Comparison of ENCODE assay signal across 7 mouse cellular contexts in the genomic region with DNA sequence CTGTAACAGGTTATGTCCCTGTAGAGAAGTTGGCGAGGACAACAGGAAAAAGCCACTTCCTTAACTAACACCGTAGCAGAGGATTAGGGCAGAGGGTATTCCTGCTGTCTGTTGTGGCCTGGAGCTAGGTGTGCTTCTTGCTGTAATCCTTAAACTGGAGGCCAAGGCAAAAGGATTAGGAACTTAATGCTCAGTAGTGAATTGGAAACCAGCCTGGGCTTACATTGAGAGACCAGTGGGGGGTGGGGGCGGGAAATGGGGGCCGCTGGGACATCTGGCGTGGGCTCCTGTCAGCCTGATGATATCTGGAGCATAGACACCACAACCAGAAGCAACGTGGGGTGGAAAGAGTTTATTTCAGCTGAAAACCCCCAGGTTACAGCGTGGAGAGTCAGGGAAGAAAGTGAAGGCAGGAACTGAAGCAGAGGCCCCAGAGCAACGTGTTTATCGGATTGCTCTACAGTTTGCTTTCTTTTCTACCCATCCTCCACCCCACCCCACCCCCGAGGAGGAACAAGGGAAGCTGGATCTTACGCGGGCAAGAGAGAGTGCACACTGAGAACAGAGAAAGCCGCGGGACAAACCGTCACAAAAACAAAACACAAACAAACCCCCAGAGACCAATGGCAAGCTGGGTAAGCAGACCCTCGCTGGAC. TPM values are rescaled to one million over a fixed set of nuclear protein-coding genes. Genes with fewer than 3 reads are reported as not detected.
DNase-seq lines count a peak whose midpoint lies in the region; ATAC-seq and TF ChIP-seq lines count a peak whose summit lies in the region.

No protein-coding gene starts in this region.

- H3K4me1 ChIP-seq in heart, embryonic 16.5 days (ENCODE audit: control insufficient read depth, insufficient read depth, low read length), result no peaks in the 10 kb centered on the region
- peaks cover 14% of the 10 kb centered on the region for H3K4me1 ChIP-seq in liver, postnatal 0 days (ENCODE audit: insufficient read depth)
- peaks cover 9% of the 10 kb centered on the region; the same call in 1 of the 2 replicates for H3K4me1 ChIP-seq in stomach, embryonic 16.5 days (ENCODE audit: control insufficient read depth, insufficient read depth, low read length)

- no peaks in the 10 kb centered on the region for H3K36me3 ChIP-seq in heart, embryonic 16.5 days (ENCODE audit: control insufficient read depth, insufficient read depth)
- no peaks in the 10 kb centered on the region for H3K36me3 ChIP-seq in liver, postnatal 0 days (replicated peaks; ENCODE audit: insufficient read depth, low read length)
- no peaks in the 10 kb centered on the region for H3K36me3 ChIP-seq in stomach, embryonic 16.5 days (ENCODE audit: control insufficient read depth, insufficient read depth, low read length)

- peak; percentile 49 for ATAC-seq in CD4-positive, CD25-positive, alpha-beta regulatory T cell, adult 4 months
- ATAC-seq in heart, embryonic 16.5 days (replicated peaks; ENCODE audit: extremely low read depth, insufficient read depth, low FRiP score), result no peak; the same call in 1 of the 2 replicates
- ATAC-seq in liver, postnatal 0 days, result peak; percentile 69
- no peak for ATAC-seq in stomach, embryonic 16.5 days (ENCODE audit: insufficient read depth, low FRiP score)

- no peak for TF ChIP-seq CTCF in liver, postnatal 0 days (IDR thresholded peaks at IDR 0.05; ENCODE audit: low read depth)

- H3K9me3 ChIP-seq in heart, embryonic 16.5 days (replicated peaks; ENCODE audit: control insufficient read depth, low read length), result no peaks in the 10 kb centered on the region
- H3K9me3 ChIP-seq in liver, postnatal 0 days (ENCODE audit: low read length), result no peaks in the 10 kb centered on the region
- H3K9me3 ChIP-seq in stomach, embryonic 16.5 days (replicated peaks; ENCODE audit: control insufficient read depth, low read length), result no peaks in the 10 kb centered on the region

- peak overlapping the region; percentile 57 for H3K9ac ChIP-seq in heart, embryonic 16.5 days (ENCODE audit: low read length)
- H3K9ac ChIP-seq in liver, postnatal 0 days (replicated peaks), result peak overlapping the region; percentile 67
- H3K9ac ChIP-seq in stomach, embryonic 16.5 days (ENCODE audit: low read length), result peak overlapping the region; percentile 71

- H3K27ac ChIP-seq in heart, embryonic 16.5 days (ENCODE audit: low read length), result peak overlapping the region; percentile 62
- H3K27ac ChIP-seq in liver, postnatal 0 days (ENCODE audit: low read depth), result peak overlapping the region; percentile 77
- H3K27ac ChIP-seq in stomach, embryonic 16.5 days (ENCODE audit: low read length), result peak overlapping the region; percentile 83

- H3K4me3 ChIP-seq in heart, embryonic 16.5 days (ENCODE audit: low read length), result peak overlapping the region; percentile 39
- H3K4me3 ChIP-seq in liver, postnatal 0 days (ENCODE audit: low read depth, low read length), result peak overlapping the region; percentile 36
- peak overlapping the region; percentile 24 for H3K4me3 ChIP-seq in stomach, embryonic 16.5 days (replicated peaks; ENCODE audit: low read length)

- TF ChIP-seq EP300 in liver, postnatal 0 days (IDR thresholded peaks at IDR 0.05; ENCODE audit: low read depth), result no peak

- H3K27me3 ChIP-seq in heart, embryonic 16.5 days (ENCODE audit: control insufficient read depth, insufficient read depth, low read length), result no peaks in the 10 kb centered on the region
- no peaks in the 10 kb centered on the region for H3K27me3 ChIP-seq in liver, postnatal 0 days (ENCODE audit: insufficient read depth, low read length)
- H3K27me3 ChIP-seq in stomach, embryonic 16.5 days (ENCODE audit: control insufficient read depth, insufficient read depth, low read length), result no peaks in the 10 kb centered on the region

- 9% methylated on average over 16 of the region's 16 CpGs for WGBS in heart, embryonic 16.5 days
- WGBS in liver, postnatal 0 days (ENCODE audit: insufficient replicate concordance), result 4% methylated on average over 16 of the region's 16 CpGs
- 6% methylated on average over 16 of the region's 16 CpGs for WGBS in stomach, embryonic 16.5 days

- peak overlapping the region; percentile 65 for H3K4me2 ChIP-seq in heart, embryonic 16.5 days (ENCODE audit: low read depth, low read length)
- H3K4me2 ChIP-seq in liver, postnatal 0 days (ENCODE audit: low read depth, low read length), result peak overlapping the region; percentile 70
- H3K4me2 ChIP-seq in stomach, embryonic 16.5 days (ENCODE audit: low read depth, low read length), result peak overlapping the region; percentile 52

- peak; percentile 35 for DNase-seq in MN1 (ENCODE audit: low spot score)
- peak; percentile 71 for DNase-seq in liver, postnatal 0 days
- DNase-seq in layer of hippocampus, adult 9-10 months (ENCODE audit: low spot score), result no peak
- DNase-seq in urinary bladder, postnatal 14 days (ENCODE audit: low spot score), result no peak

RNA-seq across cellular contexts. Expression of gene Slc25a10, which starts 18.9 kb away (rescaled TPM):
- 10 to 100 TPM; 11.0 to 14.3 TPM for polyA plus RNA-seq in CD4-positive, CD25-positive, alpha-beta regulatory T cell, adult 4 months (2017; shearing (Covaris generic))
- 39.6 and 43.9 TPM in 2 replicates for polyA plus RNA-seq in heart, embryonic 16.5 days (2015; fragmentation: Nextera tagmentation; extraction: Ambion mirVana)
- 96.7 and 99.7 TPM in 2 replicates for polyA plus RNA-seq in liver, postnatal 0 days (2015; fragmentation: Nextera tagmentation; extraction: Ambion mirVana)
- 73.9 and 75.8 TPM in 2 replicates for polyA plus RNA-seq in stomach, embryonic 16.5 days (2015; fragmentation: Nextera tagmentation; extraction: Ambion mirVana)

RNA-seq across cellular contexts. Expression of gene Gcgr, which starts 20.0 kb away (rescaled TPM):
- not detected for polyA plus RNA-seq in CD4-positive, CD25-positive, alpha-beta regulatory T cell, adult 4 months (2017; shearing (Covaris generic))
- polyA plus RNA-seq in heart, embryonic 16.5 days (2015; fragmentation: Nextera tagmentation; extraction: Ambion mirVana), result 1.4 and 2.7 TPM in 2 replicates
- polyA plus RNA-seq in liver, postnatal 0 days (2015; fragmentation: Nextera tagmentation; extraction: Ambion mirVana), result 58.5 and 66.9 TPM in 2 replicates
- 2.2 and 3.0 TPM in 2 replicates for polyA plus RNA-seq in stomach, embryonic 16.5 days (2015; fragmentation: Nextera tagmentation; extraction: Ambion mirVana)

RNA-seq across cellular contexts. Expression of gene Mrpl12, which starts 26.1 kb away (rescaled TPM):
- 10 to 100 TPM; 67.0 to 68.0 TPM for polyA plus RNA-seq in CD4-positive, CD25-positive, alpha-beta regulatory T cell, adult 4 months (2017; shearing (Covaris generic))
- polyA plus RNA-seq in heart, embryonic 16.5 days (2015; fragmentation: Nextera tagmentation; extraction: Ambion mirVana), result 247 and 252 TPM in 2 replicates
- 133 and 139 TPM in 2 replicates for polyA plus RNA-seq in liver, postnatal 0 days (2015; fragmentation: Nextera tagmentation; extraction: Ambion mirVana)
- polyA plus RNA-seq in stomach, embryonic 16.5 days (2015; fragmentation: Nextera tagmentation; extraction: Ambion mirVana), result 140 and 145 TPM in 2 replicates

RNA-seq across cellular contexts. Expression of gene Mcrip1, which starts 39.0 kb away (rescaled TPM):
- polyA plus RNA-seq in CD4-positive, CD25-positive, alpha-beta regulatory T cell, adult 4 months (2017; shearing (Covaris generic)), result 100 to 1,000 TPM; 114 to 126 TPM
- 134 and 139 TPM in 2 replicates for polyA plus RNA-seq in heart, embryonic 16.5 days (2015; fragmentation: Nextera tagmentation; extraction: Ambion mirVana)
- polyA plus RNA-seq in liver, postnatal 0 days (2015; fragmentation: Nextera tagmentation; extraction: Ambion mirVana), result 59.2 and 61.0 TPM in 2 replicates
- polyA plus RNA-seq in stomach, embryonic 16.5 days (2015; fragmentation: Nextera tagmentation; extraction: Ambion mirVana), result 152 and 171 TPM in 2 replicates

RNA-seq across cellular contexts. Expression of gene Ppp1r27, which starts 40.4 kb away (rescaled TPM):
- polyA plus RNA-seq in CD4-positive, CD25-positive, alpha-beta regulatory T cell, adult 4 months (2017; shearing (Covaris generic)), result not detected
- 3.3 and 8.5 TPM in 2 replicates for polyA plus RNA-seq in heart, embryonic 16.5 days (2015; fragmentation: Nextera tagmentation; extraction: Ambion mirVana)
- 0.19 and 1.5 TPM in 2 replicates for polyA plus RNA-seq in liver, postnatal 0 days (2015; fragmentation: Nextera tagmentation; extraction: Ambion mirVana)
- 2.9 TPM in 1 of 2 replicates, not detected in the other for polyA plus RNA-seq in stomach, embryonic 16.5 days (2015; fragmentation: Nextera tagmentation; extraction: Ambion mirVana)

Comparison
In these comparisons a context has a peak if more than half of its experiments do, and no peak if none do; other contexts are left out.
1. ATAC-seq: peak in CD4-positive, CD25-positive, alpha-beta regulatory T cell, adult 4 months (single experiment) and liver, postnatal 0 days (single experiment); none in heart, embryonic 16.5 days (single experiment) and stomach, embryonic 16.5 days (single experiment).
2. DNase-seq: peak in MN1 (single experiment) and liver, postnatal 0 days (single experiment); none in layer of hippocampus, adult 9-10 months (single experiment) and urinary bladder, postnatal 14 days (single experiment).
3. RNA of gene Gcgr, which starts 20.0 kb away (polyA plus RNA-seq): 58.5 to 66.9 TPM in liver, postnatal 0 days; 2.2 to 3.0 TPM in stomach, embryonic 16.5 days, 1.4 to 2.7 TPM in heart, embryonic 16.5 days and not detected in CD4-positive, CD25-positive, alpha-beta regulatory T cell, adult 4 months; every median in the first group is over 10 times any median in the second.
4. Peak in every context shown above with its lines, with median percentiles within 50 percentile points of each other: H3K27ac ChIP-seq, H3K4me2 ChIP-seq, H3K4me3 ChIP-seq and H3K9ac ChIP-seq.